Mouse (Mus musculus) central nervous system, embryonic 14 days (tissue): ENCODE data around the gene Guca1a. TPM values are rescaled to one million over a fixed set of nuclear protein-coding genes. Genes with fewer than 3 reads are reported as not detected.

Experiments used
- polyA plus RNA-seq: library from polyadenylated mRNA; depleted of rRNA; stranded (reverse); fragments of >200 nt; gene quantifications from 2 replicates; pipeline ENCODE4 v1.2.3, GENCODE M21; 2012; rRNA removed

Gene Guca1a
- polyA plus RNA-seq, result 0.80 and 1.3 TPM in 2 replicates

GRCm38 (mm10) chr17:47400451-47400850, at the start of gene Guca1a:
Gene Guca1a, minus strand, starts transcription at chr17:47400584.

GRCm38 (mm10) chr17:47436907-47437547, 36.6 kb upstream of the Guca1a start, which contains the start of gene 1700001C19Rik:
Gene 1700001C19Rik, minus strand, starts transcription at chr17:47437376.

GRCm38 (mm10) chr17:47436156-47436906, 35.9 kb upstream of the Guca1a start, which contains the start of gene AI661453:
Gene AI661453, plus strand, starts transcription at chr17:47436615.

GRCm38 (mm10) chr17:47385145-47385544, 15.2 kb downstream of the Guca1a start, which contains the start of gene Guca1b:
Gene Guca1b, plus strand, starts transcription at chr17:47385393.

GRCm38 (mm10) chr17:47368401-47369086, 31.8 kb downstream of the Guca1a start, which contains the start of gene Mrps10:
Gene Mrps10, plus strand, starts transcription at chr17:47368887.

Other genes starting within 250 kb of the Guca1a start
- gene Mrps10, start 31.7 kb downstream of the Guca1a start, polyA plus RNA-seq, result 52.0 and 55.7 TPM in 2 replicates
- gene Guca1b, start 15.2 kb downstream of the Guca1a start, polyA plus RNA-seq, result 0.91 and 1.2 TPM in 2 replicates
- 0.53 and 0.76 TPM in 2 replicates for gene AI661453, start 36.0 kb upstream of the Guca1a start, polyA plus RNA-seq
- gene 1700001C19Rik, start 36.8 kb upstream of the Guca1a start, polyA plus RNA-seq, result 0.35 and 0.39 TPM in 2 replicates
- gene Taf8, start 101.7 kb upstream of the Guca1a start, polyA plus RNA-seq, result 42.1 and 43.3 TPM in 2 replicates
- 70.8 and 130 TPM in 2 replicates for gene Ccnd3, start 104.5 kb upstream of the Guca1a start, polyA plus RNA-seq
- 26.6 and 27.5 TPM in 2 replicates for gene Bysl, start 210.9 kb upstream of the Guca1a start, polyA plus RNA-seq
- gene Med20, start 211.0 kb upstream of the Guca1a start, polyA plus RNA-seq, result 52.6 and 55.4 TPM in 2 replicates
- 2.2 and 2.3 TPM in 2 replicates for gene Gm20517, start 211.0 kb upstream of the Guca1a start, polyA plus RNA-seq
- 29.8 and 33.7 TPM in 2 replicates for gene Usp49, start 230.1 kb upstream of the Guca1a start, polyA plus RNA-seq